Mouse (Mus musculus) liver, embryonic 14.5 days (tissue): ENCODE data around the gene Cyp2ab1. TPM values are rescaled to one million over a fixed set of nuclear protein-coding genes. Genes with fewer than 3 reads are reported as not detected.

ENCODE experiments used
- ATAC-seq: fragments of 200-750 bp; cut with Nextera tagmentation; 2 replicates; pipeline ENCODE4 v1.8.0; 2017; ENCODE audit warnings: moderate number of reproducible peaks, mild to moderate bottlenecking, moderate library complexity; ENCODE audit not compliant: insufficient read depth
- DNase-seq, 3 experiments: peaks; one replicate each; pipeline ENCODE4 v3.0.0-alpha.2; 2012 to 2013; ENCODE audit warnings: low read depth in 3 of 3, low spot score in 3 of 3
- H3K27ac ChIP-seq: fragments of 300-500 bp; sonication (generic); 2 replicates; pipeline ENCODE4 v1.5.1; 2014; ENCODE audit warnings: moderate library complexity, mild to moderate bottlenecking, control low read depth, inconsistent platforms
- H3K27me3 ChIP-seq: fragments of 300-500 bp; sonication (generic); 2 replicates; pipeline ENCODE4 v1.6.1; 2014; ENCODE audit warnings: mild to moderate bottlenecking, low read length, moderate library complexity; ENCODE audit not compliant: control insufficient read depth, insufficient read depth
- H3K36me3 ChIP-seq: fragments of 300-500 bp; sonication (generic); replicated peaks from 2 replicates; pipeline ENCODE4 v1.6.1; 2014; ENCODE audit warnings: low read depth; ENCODE audit not compliant: control insufficient read depth, insufficient read depth
- H3K4me1 ChIP-seq, 2 experiments: fragments of 200-500 bp in 1 of 2; fragments of 300-500 bp in 1 of 2; sonication (generic) in 1 of 2; replicated peaks; 2 replicates each; pipeline ENCODE4 v1.6.1; 2012 to 2014; ENCODE audit warnings: antibody characterized with exemption in 1 of 2, inconsistent platforms in 1 of 2, low read length in 1 of 2; ENCODE audit not compliant: control insufficient read depth in 2 of 2, insufficient read depth in 2 of 2
- H3K4me2 ChIP-seq: fragments of 300-500 bp; sonication (generic); 2 replicates; pipeline ENCODE4 v1.6.1; 2014; ENCODE audit warnings: low read depth, mild to moderate bottlenecking, control low read depth, moderate library complexity
- H3K4me3 ChIP-seq, 2 experiments: fragments of 200-500 bp in 1 of 2; fragments of 300-500 bp in 1 of 2; sonication (generic) in 1 of 2; 2 replicates each; pipeline ENCODE4 v1.5.1; 2012 to 2014; ENCODE audit warnings: low read depth in 2 of 2, low read length in 2 of 2, mild to moderate bottlenecking in 2 of 2, control low read depth in 1 of 2, inconsistent platforms in 1 of 2, moderate library complexity in 1 of 2; ENCODE audit not compliant: insufficient read depth in 1 of 2
- H3K9ac ChIP-seq: fragments of 300-500 bp; sonication (generic); replicated peaks from 2 replicates; pipeline ENCODE4 v1.6.1; 2014; ENCODE audit warnings: mild to moderate bottlenecking, control low read depth, moderate library complexity
- H3K9me3 ChIP-seq: fragments of 300-500 bp; sonication (generic); 2 replicates; pipeline ENCODE4 v1.6.1; 2016; ENCODE audit warnings: low read length, mixed read lengths; ENCODE audit not compliant: control insufficient read depth
- CTCF ChIP-seq: IDR thresholded peaks from 2 replicates; pipeline ENCODE4 v1.5.1; 2016; ENCODE audit warnings: antibody characterized with exemption, low read depth, control low read depth
- EP300 ChIP-seq: IDR thresholded peaks from 2 replicates; pipeline ENCODE4 v1.6.1; 2016; ENCODE audit warnings: antibody characterized with exemption, low read depth
- WGBS: fragments of 180-500 bp; shearing (Covaris S2); extraction: QIAGEN DNeasy Blood & Tissue Kit; methylation state at CpG from one replicate; pipeline ENCODE4 v1.1.7; 2014; ENCODE audit not compliant: insufficient replicate concordance; 5-methylcytosine and 5-hydroxymethylcytosine counted together
- polyA plus RNA-seq, 2 experiments: library from polyadenylated mRNA; depleted of rRNA in 1 of 2; stranded (reverse) in 1 of 2; unstranded in 1 of 2; fragments of >200 nt; fragmentation: Nextera tagmentation in 1 of 2; extraction: Ambion mirVana in 1 of 2; gene quantifications; 2 replicates each; pipeline versions ENCODE4 v1.2.1 to v1.2.3; 2012 to 2014

Cyp2ab1 gene
- polyA plus RNA-seq, 2 experiments: not detected

GRCm38 (mm10) chr16:20338616-20339015 is 13.4 kb upstream of the Cyp2ab1 start:
- ATAC-seq: no peak
- DNase-seq: no peak
- 78% methylated on average over 3 of the region's 3 CpGs for WGBS
- H3K4me1 ChIP-seq: no peaks in the 10 kb centered on the region
- no peak overlapping the region for H3K9ac ChIP-seq
- H3K9me3 ChIP-seq: no peaks in the 10 kb centered on the region
- TF ChIP-seq CTCF (no peak), EP300 (no peak)
- peaks cover 2% of the 10 kb centered on the region; the same call in 1 of the 2 replicates for H3K36me3 ChIP-seq
- H3K27me3 ChIP-seq: no peaks in the 10 kb centered on the region
- no peak overlapping the region for H3K27ac ChIP-seq
- H3K4me3 ChIP-seq: no peak overlapping the region
- no peak overlapping the region for H3K4me2 ChIP-seq

DNA sequence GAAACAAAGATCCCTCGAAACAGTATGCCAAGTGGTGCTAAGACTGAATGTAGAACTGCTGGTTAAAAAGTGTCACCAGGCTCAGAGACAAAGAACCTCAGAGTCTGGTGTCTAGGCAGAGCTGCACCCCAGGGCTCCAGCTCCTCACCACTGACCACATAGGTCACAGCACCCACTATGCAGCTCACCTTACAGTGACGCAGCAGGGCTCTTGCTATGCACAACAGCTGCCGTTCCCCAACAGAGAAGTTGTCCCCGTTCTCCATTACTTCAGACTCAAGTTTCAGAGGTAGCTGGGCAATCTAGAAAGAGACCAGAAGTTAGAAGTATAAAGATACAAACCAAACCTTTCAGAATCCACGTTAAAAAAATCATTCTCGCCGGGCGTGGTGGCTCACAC is 9.7 kb upstream of the Cyp2ab1 start:
- no peaks in the 10 kb centered on the region; the same call in 1 of the 2 replicates for H3K36me3 ChIP-seq
- H3K4me2 ChIP-seq: no peak overlapping the region
- H3K9ac ChIP-seq: no peak overlapping the region
- TF ChIP-seq CTCF (no peak), EP300 (no peak)
- no peak overlapping the region for H3K27ac ChIP-seq
- H3K9me3 ChIP-seq: no peaks in the 10 kb centered on the region
- no peak for ATAC-seq
- H3K4me3 ChIP-seq: no peak overlapping the region
- 85% methylated on average over 8 of the region's 8 CpGs for WGBS
- H3K27me3 ChIP-seq: no peaks in the 10 kb centered on the region
- H3K4me1 ChIP-seq: no peaks in the 10 kb centered on the region
- no peak for DNase-seq

- ATAC-seq (no peak), DNase-seq (no peak)
- WGBS: 73% methylated on average over 5 of the region's 5 CpGs
- Histone ChIP-seq H3K36me3 (no peaks in the 10 kb centered on the region; the same call in 1 of the 2 replicates), H3K4me3 (no peak overlapping the region), H3K27ac (no peak overlapping the region), H3K9me3 (no peaks in the 10 kb centered on the region), H3K27me3 (no peaks in the 10 kb centered on the region), H3K4me2 (no peak overlapping the region), H3K9ac (no peak overlapping the region), H3K4me1 (no peaks in the 10 kb centered on the region)
- TF ChIP-seq CTCF: no peak
- TF ChIP-seq EP300: no peak
Measured at GRCm38 (mm10) chr16:20328306-20328705, 3.1 kb upstream of the Cyp2ab1 start.

- Histone ChIP-seq H3K27ac (no peak overlapping the region), H3K9me3 (no peaks in the 10 kb centered on the region), H3K4me1 (no peaks in the 10 kb centered on the region), H3K4me2 (no peak overlapping the region), H3K9ac (no peak overlapping the region), H3K36me3 (no peaks in the 10 kb centered on the region), H3K27me3 (no peaks in the 10 kb centered on the region), H3K4me3 (no peak overlapping the region)
- ATAC-seq (no peak), DNase-seq (no peak)
- WGBS: 41% methylated on average over 5 of the region's 5 CpGs
- no peak for TF ChIP-seq CTCF
Measured at GRCm38 (mm10) chr16:20323907-20324306, 1.3 kb downstream of the Cyp2ab1 start.

GRCm38 (mm10) chr16:20322274-20322673 is 2.9 kb downstream of the Cyp2ab1 start:
- H3K4me3 ChIP-seq: no peak overlapping the region
- DNase-seq (no peak), ATAC-seq (no peak)
- H3K27me3 ChIP-seq: no peaks in the 10 kb centered on the region
- H3K27ac ChIP-seq: no peak overlapping the region
- H3K9me3 ChIP-seq: no peaks in the 10 kb centered on the region
- H3K9ac ChIP-seq: no peak overlapping the region
- H3K36me3 ChIP-seq: no peaks in the 10 kb centered on the region
- H3K4me2 ChIP-seq: no peak overlapping the region
- H3K4me1 ChIP-seq: no peaks in the 10 kb centered on the region
- TF ChIP-seq EP300: no peak
- TF ChIP-seq CTCF: no peak; the same call in 1 of the 2 replicates
- 53% methylated on average over 4 of the region's 4 CpGs for WGBS
